Mouse (Mus musculus): Measurements from ENCODE around the gene Gm8298.

Gm8298 gene

GRCm38 (mm10) chr3:59860751-59861150, at the start of gene Gm8298:
Gene Gm8298, plus strand, starts transcription at chr3:59861051.
- in situ Hi-C loops (cut with MseI, MboI), result no loop called here

- in situ Hi-C loops (cut with MseI, MboI), result no loop called here
Measured at GRCm38 (mm10) chr3:59813169-59813568, 47.7 kb upstream of the Gm8298 start.

- in situ Hi-C loops (cut with MseI, MboI), result loop anchor here in 1 of 2 experiments (10.0 kb wide), 1 partner anchor 184 kb away; no protein-coding TSS in a partner anchor
Measured at GRCm38 (mm10) chr3:59870765-59871164, 9.9 kb downstream of the Gm8298 start.

- in situ Hi-C loops (cut with MseI, MboI), result loop anchor here in 1 of 2 experiments (10.0 kb wide), 1 partner anchor 177 kb away; no protein-coding TSS in a partner anchor
Measured at GRCm38 (mm10) chr3:59877601-59878000, 16.8 kb downstream of the Gm8298 start.

- in situ Hi-C loops (cut with MseI, MboI), result loop anchor here in 1 of 2 experiments (10.0 kb wide), 1 partner anchor 175 kb away; no protein-coding TSS in a partner anchor
Measured at GRCm38 (mm10) chr3:59879801-59880554, 19.1 kb downstream of the Gm8298 start.

GRCm38 (mm10) chr3:59893276-59893675, 32.4 kb downstream of the Gm8298 start:
- in situ Hi-C loops (cut with MseI, MboI), result no loop called here

- in situ Hi-C loops (cut with MseI, MboI), result no loop called here
Measured at GRCm38 (mm10) chr3:59924914-59925313, 64.1 kb downstream of the Gm8298 start, which contains the start of gene C130079G13Rik. Gene C130079G13Rik, plus strand, starts transcription at chr3:59925214.

All from mouse trophoblast stem cell (cell line).